Mouse (Mus musculus) heart, embryonic 12.5 days (tissue): ENCODE measurements around the gene Prr18. TPM values are rescaled to one million over a fixed set of nuclear protein-coding genes. Genes with fewer than 3 reads are reported as not detected.
A peak's percentile ranks its signal among the peaks of the same experiment; 100 is the strongest.

ENCODE experiments used
- ATAC-seq: fragments of 200-750 bp; cut with Nextera tagmentation; 2 replicates; pipeline ENCODE4 v1.8.0; 2017; ENCODE audit warnings: moderate TSS enrichment, moderate library complexity; ENCODE audit not compliant: insufficient number of reproducible peaks, low FRiP score
- H3K27ac ChIP-seq: fragments of 300-500 bp; sonication (generic); 2 replicates; pipeline ENCODE4 v1.5.1; 2016; ENCODE audit warnings: mild to moderate bottlenecking, moderate library complexity; ENCODE audit not compliant: poor library complexity, severe bottlenecking
- H3K27me3 ChIP-seq: fragments of 300-500 bp; sonication (generic); replicated peaks from 2 replicates; pipeline ENCODE4 v1.6.1; 2016; ENCODE audit warnings: mild to moderate bottlenecking, moderate library complexity
- H3K36me3 ChIP-seq: fragments of 300-500 bp; sonication (generic); 2 replicates; pipeline ENCODE4 v1.6.1; 2016; ENCODE audit warnings: mild to moderate bottlenecking, moderate library complexity
- H3K4me1 ChIP-seq: fragments of 300-500 bp; sonication (generic); replicated peaks from 2 replicates; pipeline ENCODE4 v1.6.1; 2016; ENCODE audit warnings: mild to moderate bottlenecking
- H3K4me2 ChIP-seq: fragments of 300-500 bp; sonication (generic); 2 replicates; pipeline ENCODE4 v1.6.1; 2016; ENCODE audit warnings: mild to moderate bottlenecking, moderate library complexity
- H3K4me3 ChIP-seq: fragments of 300-500 bp; sonication (generic); 2 replicates; pipeline ENCODE4 v1.5.1; 2016; ENCODE audit warnings: mild to moderate bottlenecking
- H3K9ac ChIP-seq: fragments of 300-500 bp; sonication (generic); 2 replicates; pipeline ENCODE4 v1.6.1; 2016; ENCODE audit warnings: mild to moderate bottlenecking, moderate library complexity
- H3K9me3 ChIP-seq: fragments of 300-500 bp; sonication (generic); replicated peaks from 2 replicates; pipeline ENCODE4 v1.6.1; 2016; ENCODE audit warnings: mild to moderate bottlenecking, moderate library complexity
- WGBS: fragments of 180-500 bp; shearing (Covaris S2); methylation state at CpG from one replicate; pipeline ENCODE4 v1.1.7; 2016; 5-methylcytosine and 5-hydroxymethylcytosine counted together
- polyA plus RNA-seq: library from polyadenylated mRNA; unstranded; fragments of >200 nt; fragmentation: Nextera tagmentation; extraction: Ambion mirVana; gene quantifications from 2 replicates; pipeline ENCODE4 v1.2.1, GENCODE M21; 2016

Prr18 gene
- polyA plus RNA-seq, 1 experiment from 2014 or later: 0.10 TPM

DNA sequence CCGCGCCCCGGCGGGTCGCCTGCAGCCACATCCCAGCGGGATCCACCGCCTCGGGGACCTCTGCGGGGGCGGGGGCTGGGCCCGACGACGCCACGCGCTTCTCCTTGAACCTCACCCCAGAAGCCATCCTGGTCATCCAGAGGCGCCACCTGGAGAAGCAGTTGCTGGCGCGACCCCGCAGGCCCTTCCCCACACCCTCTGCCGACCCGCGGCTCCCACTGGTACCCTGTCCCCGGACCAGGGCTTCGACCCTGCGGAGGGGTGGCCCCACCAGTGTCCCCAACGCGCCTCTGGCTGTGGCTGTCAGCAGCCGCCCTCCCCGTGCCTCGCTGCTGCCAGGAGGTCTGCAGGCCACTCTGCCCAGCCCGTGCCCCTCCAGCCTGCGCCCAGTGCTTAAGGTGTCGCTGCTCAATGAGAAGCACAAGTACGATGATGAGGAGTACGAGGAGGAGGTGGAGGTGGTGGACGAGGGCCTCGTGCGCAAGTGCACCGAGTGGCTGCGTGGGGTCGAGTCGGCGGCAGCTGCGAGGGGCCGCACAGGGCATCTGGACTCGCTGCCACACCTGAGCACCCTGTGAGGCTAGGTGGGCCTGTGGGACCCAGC is 4.2 kb downstream of the Prr18 start:
- Histone ChIP-seq H3K27me3 (peaks cover 69% of the 10 kb centered on the region), H3K4me2 (peak overlapping the region; percentile 100), H3K9me3 (0 out of 2 replicates have a peak, but pooled peaks cover 3% of the 10 kb centered on the region), H3K27ac (no peak overlapping the region), H3K4me3 (peak overlapping the region; percentile 63), H3K36me3 (no peaks in the 10 kb centered on the region), H3K4me1 (peaks cover 16% of the 10 kb centered on the region), H3K9ac (peak overlapping the region; percentile 68)
- ATAC-seq: peak; percentile 48; the same call in 1 of the 2 replicates
- WGBS: 11% methylated on average over 46 of the region's 46 CpGs

DNA sequence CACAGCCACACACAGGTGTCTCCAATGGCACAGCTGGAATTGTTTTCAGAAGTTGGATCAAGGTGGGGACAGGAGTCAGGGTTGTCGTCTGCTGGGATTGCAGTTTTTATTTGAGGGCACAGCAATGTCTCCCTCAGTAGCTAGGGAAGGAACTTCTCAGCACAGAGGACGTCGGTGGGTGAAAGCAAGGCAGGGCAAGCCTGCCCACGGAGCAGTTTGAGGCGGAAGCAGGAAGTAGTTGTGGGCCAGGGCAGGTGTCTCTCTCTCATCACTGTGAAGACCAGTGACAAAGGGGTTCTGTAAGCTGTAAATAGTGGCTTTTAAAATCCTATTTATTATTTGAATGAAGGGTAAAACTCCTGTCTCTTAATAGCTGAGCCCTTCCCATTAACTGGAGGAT is 5.4 kb downstream of the Prr18 start:
- Histone ChIP-seq H3K4me2 (no peak overlapping the region), H3K4me3 (no peak overlapping the region), H3K27me3 (peaks cover 68% of the 10 kb centered on the region), H3K36me3 (no peaks in the 10 kb centered on the region), H3K9ac (no peak overlapping the region), H3K9me3 (0 out of 2 replicates have a peak, but pooled peaks cover 3% of the 10 kb centered on the region), H3K4me1 (peaks cover 16% of the 10 kb centered on the region), H3K27ac (no peak overlapping the region)
- whole genome bisulfite sequencing: 47% methylated on average over 5 of the region's 5 CpGs
- ATAC-seq: no peak

DNA sequence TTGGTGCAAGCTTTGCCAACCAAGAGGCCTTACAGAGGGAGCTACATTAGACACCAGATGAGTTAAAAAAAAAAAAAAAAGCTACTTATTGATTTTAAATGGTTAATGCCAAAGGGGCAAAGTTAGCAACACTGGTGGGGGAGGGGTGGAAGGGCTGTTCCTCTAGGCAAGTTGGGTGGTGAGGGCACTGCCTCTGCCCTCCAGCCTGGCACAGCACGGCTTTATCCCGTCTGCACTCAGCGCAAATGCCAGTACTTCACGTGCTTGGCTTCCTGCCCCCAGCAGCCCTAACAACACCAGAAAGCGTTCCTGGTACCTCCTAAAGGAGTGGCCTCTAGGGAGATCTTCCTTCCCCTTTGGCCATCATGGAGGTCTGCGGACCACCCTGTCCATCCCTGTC is 6.2 kb downstream of the Prr18 start:
- Histone ChIP-seq H3K9ac (no peak overlapping the region), H3K4me3 (no peak overlapping the region), H3K4me2 (no peak overlapping the region), H3K4me1 (peaks cover 16% of the 10 kb centered on the region), H3K27me3 (peaks cover 61% of the 10 kb centered on the region), H3K9me3 (0 out of 2 replicates have a peak, but pooled peaks cover 3% of the 10 kb centered on the region), H3K36me3 (no peaks in the 10 kb centered on the region), H3K27ac (no peak overlapping the region)
- no peak for ATAC-seq
- WGBS: 81% methylated on average over 6 of the region's 6 CpGs

DNA sequence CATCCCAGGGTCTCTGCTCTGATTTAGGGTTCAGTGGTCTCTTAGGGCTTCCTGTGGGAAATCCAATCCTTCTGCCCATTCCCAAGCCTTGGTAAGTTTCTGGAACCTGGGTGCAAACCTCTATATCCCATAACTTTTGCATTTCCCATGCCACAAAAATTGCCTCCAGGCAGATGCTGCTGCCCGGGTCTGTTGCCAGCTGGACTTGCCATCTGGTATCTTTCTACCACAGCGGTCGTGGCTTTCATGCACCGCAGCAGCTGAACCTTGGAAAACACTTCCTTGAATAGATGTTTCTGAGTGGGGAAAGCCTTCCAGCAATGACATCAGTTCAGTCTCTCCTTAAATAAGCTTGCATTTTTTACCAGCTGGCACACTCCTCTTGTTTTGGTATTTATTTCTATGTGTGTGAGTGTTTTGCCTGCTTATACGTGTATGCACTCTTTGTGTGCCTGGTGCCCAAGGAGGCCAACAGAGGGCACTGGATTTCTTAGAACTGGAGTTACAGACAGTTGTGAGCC is 10.6 kb downstream of the Prr18 start:
- Histone ChIP-seq H3K9me3 (no peaks in the 10 kb centered on the region), H3K4me3 (no peak overlapping the region), H3K27me3 (peaks cover 17% of the 10 kb centered on the region), H3K27ac (no peak overlapping the region), H3K4me2 (no peak overlapping the region), H3K36me3 (no peaks in the 10 kb centered on the region), H3K9ac (no peak overlapping the region), H3K4me1 (no peaks in the 10 kb centered on the region)
- ATAC-seq: no peak
- 82% methylated on average over 5 of the region's 5 CpGs for WGBS

DNA sequence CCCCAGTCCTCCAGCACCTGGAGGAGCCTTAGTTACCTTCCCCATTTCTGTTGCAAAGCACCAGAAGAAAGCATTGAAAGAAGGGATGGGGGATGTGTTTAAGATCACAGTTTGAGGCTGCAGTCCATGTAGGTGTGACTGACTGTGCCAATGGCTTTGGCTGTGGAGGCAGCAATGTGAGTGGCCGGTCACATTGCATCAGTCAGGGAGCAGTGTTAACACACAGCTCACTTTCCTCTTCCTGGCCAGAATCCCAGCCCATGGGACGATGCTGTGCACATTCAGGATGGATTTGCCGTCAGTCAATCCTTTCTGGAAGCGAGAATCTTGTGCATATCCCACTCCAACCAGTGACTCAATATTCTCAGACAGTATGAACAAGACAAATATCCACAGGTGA is 11.7 kb downstream of the Prr18 start:
- Histone ChIP-seq H3K4me1 (no peaks in the 10 kb centered on the region), H3K9me3 (no peaks in the 10 kb centered on the region), H3K4me2 (no peak overlapping the region), H3K9ac (no peak overlapping the region), H3K27ac (no peak overlapping the region), H3K4me3 (no peak overlapping the region), H3K36me3 (no peaks in the 10 kb centered on the region), H3K27me3 (peaks cover 10% of the 10 kb centered on the region; the same call in 1 of the 2 replicates)
- ATAC-seq: no peak
- WGBS: 76% methylated on average over 4 of the region's 4 CpGs

DNA sequence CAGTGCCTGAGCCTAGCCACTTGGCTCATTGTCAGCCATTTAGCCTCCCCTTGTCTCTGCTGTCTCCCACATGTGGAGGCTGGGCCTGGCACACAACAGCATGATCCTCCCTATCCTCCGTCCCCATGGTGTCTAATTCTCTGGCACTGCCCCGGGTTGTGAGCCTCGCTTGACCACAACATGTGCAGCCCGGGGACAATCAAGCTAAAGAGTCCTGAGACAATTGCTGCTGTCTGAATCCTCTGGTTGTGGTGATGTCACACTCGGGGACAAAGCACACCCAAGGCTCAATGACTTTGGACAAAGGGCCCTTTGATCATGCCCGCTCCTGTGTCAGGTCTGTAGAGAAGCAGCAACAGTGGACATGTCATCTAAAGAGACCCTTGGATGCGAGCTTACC is 13.8 kb downstream of the Prr18 start:
- Histone ChIP-seq H3K27ac (no peak overlapping the region), H3K4me1 (no peaks in the 10 kb centered on the region)

DNA sequence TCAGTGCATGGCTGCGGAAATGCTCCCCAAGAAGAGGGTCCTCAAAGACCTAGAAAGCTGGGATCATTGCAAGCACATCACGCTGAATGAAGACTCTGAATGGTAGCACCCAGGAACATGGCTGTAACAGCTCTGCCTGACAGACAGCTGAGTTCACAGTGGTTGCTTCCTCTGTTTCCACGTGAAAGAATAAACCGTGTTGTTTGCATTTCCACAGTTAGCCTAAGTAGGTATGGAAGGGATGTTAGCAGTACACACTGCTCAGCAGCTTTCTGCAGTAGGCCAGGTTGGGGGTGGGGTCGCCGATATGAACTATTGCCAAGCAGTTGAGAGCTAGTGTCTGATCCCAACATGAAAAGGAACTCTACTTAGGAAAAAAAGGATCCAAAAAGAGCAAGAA is 18.4 kb downstream of the Prr18 start, which contains the start of gene T2:
Gene T2, plus strand, starts transcription at position 301 of the 400 bp plus-strand sequence.
- ATAC-seq: no peak
- H3K27ac ChIP-seq: no peak within 1 kb of the TSS
- no peak within 1 kb of the TSS for H3K9ac ChIP-seq
- no peak within 1 kb of the TSS for H3K4me2 ChIP-seq
- no peak within 1 kb of the TSS for H3K4me3 ChIP-seq
- no peaks in the 10 kb centered on the region for H3K36me3 ChIP-seq
- peaks cover 13% of the 10 kb centered on the region; the same call in 1 of the 2 replicates for H3K27me3 ChIP-seq
- no peaks in the 10 kb centered on the region for H3K4me1 ChIP-seq
- WGBS: 77% methylated on average over 6 of the region's 6 CpGs
- peaks cover 12% of the 10 kb centered on the region; the same call in 1 of the 2 replicates for H3K9me3 ChIP-seq

More for the DNA sequence above, 13.8 kb downstream of the Prr18 start:
- Histone ChIP-seq H3K9ac (no peak overlapping the region), H3K36me3 (no peaks in the 10 kb centered on the region), H3K4me2 (no peak overlapping the region), H3K9me3 (peaks cover 12% of the 10 kb centered on the region; the same call in 1 of the 2 replicates), H3K4me3 (no peak overlapping the region), H3K27me3 (no peaks in the 10 kb centered on the region)
- WGBS: 71% methylated on average over 7 of the region's 7 CpGs
- no peak for ATAC-seq

DNA sequence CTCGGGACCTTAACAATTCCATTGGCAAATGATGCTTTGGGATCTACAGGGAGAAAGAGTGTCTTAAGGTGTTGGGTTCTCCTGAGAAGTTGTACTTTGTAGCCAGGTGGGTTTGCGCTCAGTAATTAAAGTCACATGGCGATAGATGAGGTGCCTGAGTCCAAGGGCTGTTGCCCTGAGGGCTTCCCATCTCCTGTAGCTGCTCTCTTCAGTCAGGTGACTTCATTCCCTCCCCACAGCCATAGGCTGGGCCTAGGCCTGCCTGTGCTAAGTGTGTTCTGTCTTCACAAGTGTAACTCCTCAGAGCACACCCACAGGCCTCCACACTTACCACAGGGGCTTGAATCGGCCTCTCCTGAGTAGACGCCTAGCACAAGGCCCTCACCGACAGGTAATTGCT is 20.2 kb downstream of the Prr18 start:
- H3K4me2 ChIP-seq: no peak overlapping the region
- no peak for ATAC-seq
- WGBS: 88% methylated on average over 6 of the region's 6 CpGs

DNA sequence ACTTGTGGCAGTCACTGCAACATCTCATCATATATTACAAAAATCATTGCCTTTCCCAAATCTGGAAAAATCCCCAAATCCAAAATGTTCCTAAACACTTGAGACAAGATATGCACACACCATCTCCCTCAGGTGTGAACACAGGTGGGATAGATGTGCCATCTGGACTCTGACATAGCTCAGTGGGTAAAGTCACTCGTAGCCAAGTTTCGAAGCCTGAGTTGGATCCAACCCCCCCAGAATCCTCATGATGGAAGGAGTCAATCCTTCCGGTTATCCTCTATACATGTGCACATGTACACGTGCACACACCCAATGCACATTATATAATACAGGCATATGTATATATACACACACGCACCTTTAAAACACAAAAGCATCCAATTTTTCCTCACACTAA is 23.6 kb downstream of the Prr18 start:
- Histone ChIP-seq H3K9ac (no peak overlapping the region), H3K4me1 (no peaks in the 10 kb centered on the region), H3K4me3 (no peak overlapping the region), H3K36me3 (no peaks in the 10 kb centered on the region), H3K27me3 (peaks cover 34% of the 10 kb centered on the region), H3K27ac (no peak overlapping the region), H3K9me3 (no peaks in the 10 kb centered on the region), H3K4me2 (no peak overlapping the region)
- ATAC-seq: no peak
- WGBS: 78% methylated on average over 5 of the region's 5 CpGs

More for the DNA sequence above, 20.2 kb downstream of the Prr18 start:
- H3K27ac ChIP-seq: no peak overlapping the region
- H3K4me1 ChIP-seq: no peaks in the 10 kb centered on the region
- H3K9ac ChIP-seq: no peak overlapping the region
- H3K36me3 ChIP-seq: no peaks in the 10 kb centered on the region
- peaks cover 19% of the 10 kb centered on the region for H3K27me3 ChIP-seq
- no peak overlapping the region for H3K4me3 ChIP-seq
- peaks cover 12% of the 10 kb centered on the region; the same call in 1 of the 2 replicates for H3K9me3 ChIP-seq

DNA sequence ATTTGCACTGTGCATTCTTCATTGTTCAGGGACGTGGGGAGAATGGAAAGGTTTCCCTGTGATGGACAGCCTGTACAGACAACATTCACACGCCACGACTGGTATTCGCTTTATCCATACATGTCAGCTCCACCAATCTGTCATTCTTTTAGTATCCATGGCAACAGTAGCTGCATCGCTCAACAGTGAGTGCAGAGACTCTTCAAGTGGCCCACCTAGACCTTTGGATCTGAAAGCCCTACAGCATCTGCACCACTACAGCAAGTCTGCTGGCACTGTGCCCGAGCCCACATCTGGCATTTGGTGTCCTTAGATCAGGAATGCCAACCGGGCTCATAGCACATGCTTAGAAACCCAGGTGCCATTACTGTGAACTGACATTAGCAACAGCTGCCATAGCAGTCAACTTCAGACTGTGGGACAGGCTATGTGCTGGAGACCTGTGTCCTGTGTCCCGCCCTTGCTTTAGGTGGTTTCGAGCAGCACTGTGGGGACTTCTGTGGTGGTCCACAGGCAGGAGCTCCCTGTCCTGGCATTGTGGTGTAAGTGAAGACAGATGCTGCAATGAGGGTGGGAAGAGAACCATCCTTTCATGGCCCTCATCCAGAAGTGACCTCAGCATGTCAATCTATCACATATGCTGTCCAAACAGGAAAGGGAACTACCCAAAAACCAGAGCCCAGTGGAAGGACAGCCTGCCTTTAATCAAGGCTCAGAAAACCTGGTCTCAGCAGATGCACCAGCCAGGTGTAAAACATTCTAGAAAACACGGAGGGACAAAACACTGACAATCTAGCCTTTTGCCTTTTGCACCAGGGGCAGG is 24.2 kb downstream of the Prr18 start:
- peaks cover 34% of the 10 kb centered on the region for H3K27me3 ChIP-seq
- H3K4me1 ChIP-seq: no peaks in the 10 kb centered on the region
- H3K9me3 ChIP-seq: no peaks in the 10 kb centered on the region
- 77% methylated on average over 10 of the region's 10 CpGs for WGBS
- H3K9ac ChIP-seq: no peak overlapping the region
- H3K4me3 ChIP-seq: no peak overlapping the region
- no peaks in the 10 kb centered on the region for H3K36me3 ChIP-seq
- H3K27ac ChIP-seq: no peak overlapping the region
- H3K4me2 ChIP-seq: no peak overlapping the region
- ATAC-seq: no peak
